Mouse (Mus musculus): Measurements from ENCODE around the gene Efemp2. TPM values are rescaled to one million over a fixed set of nuclear protein-coding genes. Genes with fewer than 3 reads are reported as not detected.

Gene Efemp2
- total and polyA plus RNA-seq, 3 experiments: 10.4 to 17.7 TPM; not detected in 1

DNA sequence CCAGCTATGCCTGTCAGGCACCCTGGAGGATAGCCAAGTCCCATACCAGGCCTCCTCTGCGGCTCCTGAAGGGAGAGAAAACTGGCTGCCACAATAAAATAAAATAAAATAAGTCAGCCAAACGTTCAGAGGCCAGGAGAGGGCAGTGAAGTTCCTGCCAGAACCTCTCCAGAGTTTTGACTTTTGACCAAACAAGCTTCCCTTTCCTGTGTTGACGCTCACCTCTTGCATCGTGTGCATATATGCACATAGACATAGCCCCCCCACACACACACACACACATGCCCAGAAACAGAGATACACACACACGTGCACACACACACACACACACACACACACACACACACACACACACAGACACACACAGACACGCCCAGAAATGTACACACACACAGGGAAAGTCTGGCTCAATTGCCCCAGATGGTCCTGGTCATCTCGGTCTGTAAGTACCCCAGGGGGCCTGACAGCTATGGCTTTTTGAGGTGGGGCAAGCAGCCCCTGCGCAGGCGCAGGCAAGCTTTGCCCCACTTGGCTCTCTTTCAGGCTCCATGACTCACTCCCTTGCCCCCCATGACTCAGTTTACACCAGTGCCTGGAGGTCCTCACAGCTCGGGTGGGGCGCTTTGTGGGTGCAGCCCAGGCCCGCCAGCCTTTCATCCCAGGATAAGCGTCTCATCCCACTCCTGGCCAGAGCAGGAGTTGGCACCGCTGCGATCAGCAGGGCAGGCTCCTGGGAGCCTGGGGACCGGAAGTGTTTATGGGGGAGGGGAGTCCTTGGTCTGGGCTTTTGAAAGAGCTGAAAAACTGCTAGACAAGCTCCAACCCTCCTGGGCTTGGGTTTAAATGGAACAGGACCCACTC lies 40.5 kb upstream of the Efemp2 start (continued):
- peak; percentile 89 for TF ChIP-seq NRF1 (IDR thresholded peaks at IDR 0.05; ENCODE audit: insufficient read depth, low read depth, low read length, poor library complexity, severe bottlenecking)
- peak; percentile 67 for TF ChIP-seq HCFC1 (IDR thresholded peaks at IDR 0.05; ENCODE audit: low read depth, low read length)
- TF ChIP-seq POLR2AphosphoS2 (IDR thresholded peaks at IDR 0.05; ENCODE audit: low read length): no peak
- no peak for TF ChIP-seq MEF2A (IDR thresholded peaks at IDR 0.05; ENCODE audit: extremely low read depth, insufficient replicate concordance, low read depth, low read length, poor library complexity, severe bottlenecking)

DNA sequence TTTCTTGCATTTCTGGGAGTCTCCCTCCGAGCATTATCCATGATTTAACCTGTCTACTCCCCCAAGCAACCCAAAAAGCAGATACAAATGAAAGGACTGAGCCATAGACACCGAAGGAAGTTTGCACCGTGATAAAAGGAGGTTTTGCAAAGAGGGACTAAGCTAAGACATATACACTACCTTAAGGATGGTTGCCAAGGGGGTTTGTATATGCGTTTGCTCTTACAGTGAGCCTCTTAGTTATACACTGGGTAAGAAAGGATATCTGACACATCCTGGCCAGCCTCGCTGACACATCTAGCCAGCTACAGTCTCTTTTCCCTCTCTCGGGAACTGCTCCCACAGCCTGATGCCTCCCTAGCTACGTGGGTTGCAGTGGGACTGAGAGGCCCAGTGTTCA lies 39.8 kb upstream of the Efemp2 start:
- peak overlapping the region; percentile 79 for H3K9ac ChIP-seq (ENCODE audit: control insufficient read depth, low read depth, low read length, poor library complexity, severe bottlenecking)
- H3K27ac ChIP-seq (ENCODE audit: control insufficient read depth, low read depth, low read length): peak overlapping the region; percentile 53
- H3K4me3 ChIP-seq (ENCODE audit: control insufficient read depth in 1 of 2, insufficient read depth in 1 of 2, low read depth in 2 of 2, low read length in 2 of 2): peak overlapping the region; percentile 70 to 71

GRCm38 (mm10) chr19:5444371-5444908 lies 29.3 kb upstream of the Efemp2 start:
- H3K9me3 ChIP-seq (replicated peaks; ENCODE audit: insufficient read depth, low read length): no peaks in the 10 kb centered on the region
- H3K4me1 ChIP-seq (ENCODE audit: control insufficient read depth in 1 of 2, insufficient read depth in 2 of 2, low read length in 2 of 2): peaks cover 0 to 16% of the 10 kb centered on the region in 2 experiments; a peak in 3 of 4 replicates
- peaks cover 6% of the 10 kb centered on the region; the same call in 1 of the 2 replicates for H3K79me2 ChIP-seq (ENCODE audit: control insufficient read depth, insufficient read depth, low read length, poor library complexity)
- TF ChIP-seq ETS1 (IDR thresholded peaks at IDR 0.05; ENCODE audit: low read depth, low read length) (no peak), KAT2A (conservative IDR thresholded peaks at IDR 0.05; ENCODE audit: low read depth, low read length) (no peak), EP300 (IDR thresholded peaks at IDR 0.05; ENCODE audit: low read depth in 1 of 2, low read length in 2 of 2) (no peak), E2F4 (IDR thresholded peaks at IDR 0.05; ENCODE audit: borderline replicate concordance, low read depth, low read length) (no peak), SIN3A (IDR thresholded peaks at IDR 0.05; ENCODE audit: low read length) (no peak), SMC3 (IDR thresholded peaks at IDR 0.05; ENCODE audit: low read depth, low read length) (no peak), NRF1 (IDR thresholded peaks at IDR 0.05; ENCODE audit: insufficient read depth, low read depth, low read length, poor library complexity, severe bottlenecking) (no peak)
- no peak overlapping the region for H3K9ac ChIP-seq (ENCODE audit: control insufficient read depth, low read depth, low read length, poor library complexity, severe bottlenecking)
- no peak overlapping the region for H3K27ac ChIP-seq (ENCODE audit: control insufficient read depth, low read depth, low read length)
- no peaks in the 10 kb centered on the region; a peak in 1 of 4 replicates for H3K36me3 ChIP-seq (ENCODE audit: control insufficient read depth in 1 of 2, insufficient read depth in 2 of 2, low read length in 2 of 2)
- peaks cover 0 to 3% of the 10 kb centered on the region in 2 experiments; a peak in 1 of 4 replicates for H3K27me3 ChIP-seq (ENCODE audit: control insufficient read depth in 1 of 2, insufficient read depth in 2 of 2, low read length in 2 of 2)
- no peak overlapping the region for H3K4me3 ChIP-seq (ENCODE audit: control insufficient read depth in 1 of 2, insufficient read depth in 1 of 2, low read depth in 2 of 2, low read length in 2 of 2)
- DNase-seq (ENCODE audit: low read depth, low spot score): no peak

More for the DNA sequence above, 39.8 kb upstream of the Efemp2 start:
- no peaks in the 10 kb centered on the region; the same call in 1 of the 2 replicates for H3K79me2 ChIP-seq (ENCODE audit: control insufficient read depth, insufficient read depth, low read length, poor library complexity)
- H3K36me3 ChIP-seq (ENCODE audit: control insufficient read depth in 1 of 2, insufficient read depth in 2 of 2, low read length in 2 of 2): peaks cover 0 to 9% of the 10 kb centered on the region in 2 experiments; a peak in 2 of 4 replicates
- H3K27me3 ChIP-seq (ENCODE audit: control insufficient read depth in 1 of 2, insufficient read depth in 2 of 2, low read length in 2 of 2): no peaks in the 10 kb centered on the region
- peaks cover 5 to 16% of the 10 kb centered on the region in 2 experiments for H3K4me1 ChIP-seq (ENCODE audit: control insufficient read depth in 1 of 2, insufficient read depth in 2 of 2, low read length in 2 of 2)
- no peak for TF ChIP-seq HCFC1 (IDR thresholded peaks at IDR 0.05; ENCODE audit: low read depth, low read length)
- no peak for TF ChIP-seq MYC (IDR thresholded peaks at IDR 0.05; ENCODE audit: low read depth, low read length)
- no peak for TF ChIP-seq E2F4 (IDR thresholded peaks at IDR 0.05; ENCODE audit: borderline replicate concordance, low read depth, low read length)
- no peak for TF ChIP-seq ELF1 (IDR thresholded peaks at IDR 0.05; ENCODE audit: low read depth, low read length)
- TF ChIP-seq BHLHE40 (IDR thresholded peaks at IDR 0.05; ENCODE audit: borderline replicate concordance, low read depth, low read length): no peak
- TF ChIP-seq MAX (IDR thresholded peaks at IDR 0.05; ENCODE audit: low read length): no peak
- no peak for TF ChIP-seq POLR2AphosphoS5 (IDR thresholded peaks at IDR 0.05; ENCODE audit: borderline replicate concordance, low read depth, low read length)
- no peak for TF ChIP-seq ZKSCAN1 (IDR thresholded peaks at IDR 0.05; ENCODE audit: low read depth, low read length)
- TF ChIP-seq POLR2AphosphoS2 (IDR thresholded peaks at IDR 0.05; ENCODE audit: low read length): no peak
- TF ChIP-seq MAFK (IDR thresholded peaks at IDR 0.05; ENCODE audit: borderline replicate concordance, low read depth, low read length): no peak
- no peak for TF ChIP-seq JUND (IDR thresholded peaks at IDR 0.05; ENCODE audit: low read depth, low read length)
- no peak for TF ChIP-seq CHD1 (IDR thresholded peaks at IDR 0.05; ENCODE audit: low read depth, low read length)
- TF ChIP-seq SIN3A (IDR thresholded peaks at IDR 0.05; ENCODE audit: low read length): no peak
- no peak for TF ChIP-seq USF1 (IDR thresholded peaks at IDR 0.05; ENCODE audit: low read depth, low read length)
- TF ChIP-seq GABPA (IDR thresholded peaks at IDR 0.05; ENCODE audit: low read depth, low read length): no peak
- no peak for TF ChIP-seq UBTF (IDR thresholded peaks at IDR 0.05; ENCODE audit: borderline replicate concordance, insufficient read depth, low read depth, low read length)
- TF ChIP-seq ZNF384 (IDR thresholded peaks at IDR 0.05; ENCODE audit: low read depth, low read length): no peak
- DNase-seq (ENCODE audit: low read depth, low spot score): no peak
- no peaks in the 10 kb centered on the region for H3K9me3 ChIP-seq (replicated peaks; ENCODE audit: insufficient read depth, low read length)
